Mouse (Mus musculus) testis, adult 2 months (tissue): ENCODE measurements at regions not wholly inside any gene's neighbourhood (a gene's known extent, or its start where the extent isn't known, plus 50 kb on each side); places are given as distances from the start of the nearest gene placed in this dataset.

Experiments used
- CTCF ChIP-seq: fragments of 200-500 bp; IDR thresholded peaks from 2 replicates; pipeline ENCODE4 v1.5.1; 2012; ENCODE audit warnings: low read depth, mild to moderate bottlenecking, inconsistent platforms, low read length, moderate library complexity; ENCODE audit not compliant: control insufficient read depth, insufficient read depth, insufficient replicate concordance
- POLR2A ChIP-seq: fragments of 200-500 bp; IDR thresholded peaks from 2 replicates; pipeline ENCODE4 v1.6.1; 2012; ENCODE audit warnings: low read depth, mild to moderate bottlenecking, inconsistent platforms, low read length, moderate library complexity; ENCODE audit not compliant: control insufficient read depth

- TF ChIP-seq POLR2A, result no peak
- TF ChIP-seq CTCF, result no peak
Observed at GRCm38 (mm10) chr14:80990192-80990591, 1006.3 kb downstream of the Olfm4 start.
